Comparison of ENCODE assay signal across 7 mouse cellular contexts in genomic region chr16:17405271-17405696, GRCm38 (mm10). TPM values are rescaled to one million over a fixed set of nuclear protein-coding genes. Genes with fewer than 3 reads are reported as not detected.
DNase-seq lines count a peak whose midpoint lies in the region; ATAC-seq lines count a peak whose summit lies in the region.

No protein-coding gene starts in this region.

- peak; percentile 79 for DNase-seq in ZHBTc4 (ENCODE audit: low read depth, low spot score)
- peak; percentile 80 for DNase-seq in cerebellum, adult 11-12 months
- DNase-seq in frontal cortex, postnatal 14 days (ENCODE audit: low spot score in 2 of 2), result peak; percentile 74 to 75
- peak; percentile 76 to 79 for DNase-seq in layer of hippocampus, postnatal 14 days (ENCODE audit: low spot score in 2 of 2)
- DNase-seq in right cerebral cortex, adult 18-20 months, result peak; percentile 93

- peak overlapping the region; percentile 90 for H3K27ac ChIP-seq in hindbrain, embryonic 13.5 days
- peak overlapping the region; percentile 29 for H3K27ac ChIP-seq in lung, embryonic 16.5 days (ENCODE audit: low read length)

- H3K9me3 ChIP-seq in hindbrain, embryonic 13.5 days, result no peaks in the 10 kb centered on the region
- no peaks in the 10 kb centered on the region for H3K9me3 ChIP-seq in lung, embryonic 16.5 days (ENCODE audit: control insufficient read depth, low read length)

- H3K36me3 ChIP-seq in hindbrain, embryonic 13.5 days, result peaks cover 11% of the 10 kb centered on the region; the same call in 1 of the 2 replicates
- peaks cover 2% of the 10 kb centered on the region; the same call in 1 of the 2 replicates for H3K36me3 ChIP-seq in lung, embryonic 16.5 days (ENCODE audit: control insufficient read depth, insufficient read depth, low read length)

- ATAC-seq in hindbrain, embryonic 13.5 days (ENCODE audit: low FRiP score), result peak; percentile 89
- peak; percentile 79 for ATAC-seq in lung, embryonic 16.5 days (ENCODE audit: low read depth)

- peak overlapping the region; percentile 69 for H3K4me3 ChIP-seq in hindbrain, embryonic 13.5 days
- peak overlapping the region; percentile 86 for H3K4me3 ChIP-seq in lung, embryonic 16.5 days (ENCODE audit: low read length)

- peak overlapping the region; percentile 73 for H3K4me2 ChIP-seq in hindbrain, embryonic 13.5 days
- peak overlapping the region; percentile 72 for H3K4me2 ChIP-seq in lung, embryonic 16.5 days (ENCODE audit: low read depth, low read length)

- H3K4me1 ChIP-seq in hindbrain, embryonic 13.5 days (replicated peaks), result peaks cover 52% of the 10 kb centered on the region
- peaks cover 17% of the 10 kb centered on the region for H3K4me1 ChIP-seq in lung, embryonic 16.5 days (replicated peaks; ENCODE audit: control insufficient read depth, insufficient read depth, low read length)

- peak overlapping the region; percentile 84 for H3K9ac ChIP-seq in hindbrain, embryonic 13.5 days
- H3K9ac ChIP-seq in lung, embryonic 16.5 days (ENCODE audit: low read length), result peak overlapping the region; percentile 76

- no peaks in the 10 kb centered on the region for H3K27me3 ChIP-seq in hindbrain, embryonic 13.5 days
- H3K27me3 ChIP-seq in lung, embryonic 16.5 days (ENCODE audit: control insufficient read depth, insufficient read depth, low read depth, low read length), result no peaks in the 10 kb centered on the region

- WGBS in hindbrain, embryonic 13.5 days, result under 1% methylated on average over 22 of the region's 22 CpGs
- WGBS in lung, embryonic 16.5 days, result 0% methylated on average over 22 of the region's 22 CpGs

RNA-seq across cellular contexts. Expression of gene Snap29, which starts 0.5 kb away (rescaled TPM):
- 22.6 and 23.1 TPM in 2 replicates for polyA plus RNA-seq in hindbrain, embryonic 13.5 days (2015; fragmentation: Nextera tagmentation; extraction: Ambion mirVana)
- 10 to 100 TPM; 27.3 to 31.2 TPM for total RNA-seq in layer of hippocampus, postnatal 14 days (2021)
- polyA plus RNA-seq in lung, embryonic 16.5 days (2015; fragmentation: Nextera tagmentation; extraction: Ambion mirVana), result 15.1 and 15.3 TPM in 2 replicates

RNA-seq across cellular contexts. Expression of gene Pi4ka, which starts 0.8 kb away (rescaled TPM):
- polyA plus RNA-seq in hindbrain, embryonic 13.5 days (2015; fragmentation: Nextera tagmentation; extraction: Ambion mirVana), result 60.9 and 62.1 TPM in 2 replicates
- total RNA-seq in layer of hippocampus, postnatal 14 days (2021), result 100 to 1,000 TPM; 222 to 236 TPM
- polyA plus RNA-seq in lung, embryonic 16.5 days (2015; fragmentation: Nextera tagmentation; extraction: Ambion mirVana), result 26.6 and 28.0 TPM in 2 replicates

RNA-seq across cellular contexts. Expression of gene Crkl, which starts 46.5 kb away (rescaled TPM):
- 79.1 and 86.2 TPM in 2 replicates for polyA plus RNA-seq in hindbrain, embryonic 13.5 days (2015; fragmentation: Nextera tagmentation; extraction: Ambion mirVana)
- 10 to 100 TPM; 37.3 to 37.4 TPM for total RNA-seq in layer of hippocampus, postnatal 14 days (2021)
- polyA plus RNA-seq in lung, embryonic 16.5 days (2015; fragmentation: Nextera tagmentation; extraction: Ambion mirVana), result 56.7 and 60.4 TPM in 2 replicates

Comparison
In these comparisons a context has a peak if more than half of its experiments do, and no peak if none do; other contexts are left out.
1. Peak in every context shown above with its lines: DNase-seq, ATAC-seq, H3K4me3 ChIP-seq and H3K27ac ChIP-seq.